Mouse (Mus musculus) ES-Bruce4 (cell line): Measurements from ENCODE around the gene Pcbp4.

Experiments
- CTCF ChIP-seq: IDR thresholded peaks from one replicate; pipeline ENCODE4 v1.8.1; 2011; ENCODE audit warnings: low read depth, low read length
- EP300 ChIP-seq: IDR thresholded peaks from 2 replicates; pipeline ENCODE4 v1.6.1; 2011; ENCODE audit warnings: low read depth, low read length; ENCODE audit not compliant: insufficient read depth
- POLR2A ChIP-seq: IDR thresholded peaks from one replicate; pipeline ENCODE4 v1.8.1; 2011; ENCODE audit warnings: low read length; ENCODE audit not compliant: insufficient read depth

- TF ChIP-seq POLR2A (no peak), EP300 (no peak), CTCF (no peak)
These were observed 7.9 kb downstream of the Pcbp4 start for GRCm38 (mm10) chr9:106461026-106461415.
